Mouse (Mus musculus): ENCODE measurements at regions not wholly inside any gene's neighbourhood (a gene's known extent, or its start where the extent isn't known, plus 50 kb on each side); places are given as distances from the start of the nearest gene placed in this dataset.

- Histone ChIP-seq H3K9me3 (replicated peaks) (peaks cover 4% of the 10 kb centered on the region), H3K36me3 (no peaks in the 10 kb centered on the region), H3K4me3 (no peak overlapping the region), H3K27me3 (replicated peaks) (no peaks in the 10 kb centered on the region), H3K9ac (no peak overlapping the region), H3K4me2 (no peak overlapping the region), H3K4me1 (no peaks in the 10 kb centered on the region), H3K27ac (no peak overlapping the region)
- 71% methylated on average over 11 of the region's 11 CpGs for WGBS (ENCODE audit: insufficient replicate concordance)
- no peak for ATAC-seq
Measured at GRCm38 (mm10) chr5:106392213-106392612, 65.8 kb downstream of the Barhl2 start.

GRCm38 (mm10) chr5:106386621-106387020, 71.3 kb downstream of the Barhl2 start:
- no peaks in the 10 kb centered on the region for H3K4me1 ChIP-seq
- ATAC-seq = no peak
- no peak overlapping the region for H3K4me3 ChIP-seq
- no peak overlapping the region for H3K9ac ChIP-seq
- no peak overlapping the region for H3K4me2 ChIP-seq
- H3K9me3 ChIP-seq (replicated peaks) = peaks cover 4% of the 10 kb centered on the region
- no peaks in the 10 kb centered on the region for H3K36me3 ChIP-seq
- WGBS (ENCODE audit: insufficient replicate concordance) = 76% methylated on average over 7 of the region's 7 CpGs
- no peak overlapping the region for H3K27ac ChIP-seq
- no peaks in the 10 kb centered on the region for H3K27me3 ChIP-seq (replicated peaks)

- Histone ChIP-seq H3K27me3 (replicated peaks) (no peaks in the 10 kb centered on the region), H3K9me3 (replicated peaks) (peaks cover 4% of the 10 kb centered on the region), H3K4me2 (no peak overlapping the region), H3K27ac (no peak overlapping the region), H3K4me3 (no peak overlapping the region), H3K4me1 (no peaks in the 10 kb centered on the region), H3K9ac (no peak overlapping the region), H3K36me3 (no peaks in the 10 kb centered on the region)
- WGBS (ENCODE audit: insufficient replicate concordance) = 57% methylated on average over 8 of the region's 8 CpGs
- no peak for ATAC-seq
Measured at GRCm38 (mm10) chr5:106385838-106386237, 72.1 kb downstream of the Barhl2 start.

GRCm38 (mm10) chr5:106385219-106385618, 72.7 kb downstream of the Barhl2 start:
- ATAC-seq = no peak
- peaks cover 4% of the 10 kb centered on the region for H3K9me3 ChIP-seq (replicated peaks)
- H3K27me3 ChIP-seq (replicated peaks) = no peaks in the 10 kb centered on the region
- no peak overlapping the region for H3K27ac ChIP-seq
- H3K4me1 ChIP-seq = no peaks in the 10 kb centered on the region
- H3K4me3 ChIP-seq = no peak overlapping the region
- H3K4me2 ChIP-seq = no peak overlapping the region
- WGBS (ENCODE audit: insufficient replicate concordance) = 70% methylated on average over 6 of the region's 6 CpGs
- H3K9ac ChIP-seq = no peak overlapping the region
- no peaks in the 10 kb centered on the region for H3K36me3 ChIP-seq

GRCm38 (mm10) chr5:106384138-106384770, 73.7 kb downstream of the Barhl2 start:
- Histone ChIP-seq H3K9me3 (replicated peaks) (peaks cover 3% of the 10 kb centered on the region), H3K9ac (no peak overlapping the region), H3K36me3 (no peaks in the 10 kb centered on the region), H3K4me2 (no peak overlapping the region), H3K4me1 (no peaks in the 10 kb centered on the region), H3K4me3 (no peak overlapping the region), H3K27me3 (replicated peaks) (no peaks in the 10 kb centered on the region), H3K27ac (no peak overlapping the region)
- WGBS (ENCODE audit: insufficient replicate concordance) = 53% methylated on average over 6 of the region's 6 CpGs
- ATAC-seq = no peak

GRCm38 (mm10) chr5:106381919-106382318, 76.0 kb downstream of the Barhl2 start:
- Histone ChIP-seq H3K4me2 (no peak overlapping the region), H3K36me3 (no peaks in the 10 kb centered on the region), H3K4me3 (no peak overlapping the region), H3K27me3 (replicated peaks) (no peaks in the 10 kb centered on the region), H3K27ac (no peak overlapping the region), H3K9me3 (replicated peaks) (no peaks in the 10 kb centered on the region), H3K4me1 (no peaks in the 10 kb centered on the region), H3K9ac (no peak overlapping the region)
- 68% methylated on average over 3 of the region's 3 CpGs for WGBS (ENCODE audit: insufficient replicate concordance)
- no peak for ATAC-seq

GRCm38 (mm10) chr5:106380631-106381285, 77.2 kb downstream of the Barhl2 start:
- no peak overlapping the region for H3K27ac ChIP-seq
- 24% methylated on average over 9 of the region's 9 CpGs for WGBS (ENCODE audit: insufficient replicate concordance)
- no peak overlapping the region for H3K4me2 ChIP-seq
- no peak overlapping the region for H3K4me3 ChIP-seq
- no peaks in the 10 kb centered on the region for H3K27me3 ChIP-seq (replicated peaks)
- no peaks in the 10 kb centered on the region for H3K36me3 ChIP-seq
- no peaks in the 10 kb centered on the region for H3K4me1 ChIP-seq
- no peak overlapping the region for H3K9ac ChIP-seq
- ATAC-seq = no peak
- H3K9me3 ChIP-seq (replicated peaks) = no peaks in the 10 kb centered on the region

- ATAC-seq = no peak
- H3K36me3 ChIP-seq = no peaks in the 10 kb centered on the region
- H3K9ac ChIP-seq = no peak overlapping the region
- no peaks in the 10 kb centered on the region for H3K27me3 ChIP-seq (replicated peaks)
- 80% methylated on average over 25 of the region's 25 CpGs for WGBS (ENCODE audit: insufficient replicate concordance)
- no peaks in the 10 kb centered on the region for H3K9me3 ChIP-seq (replicated peaks)
- no peak overlapping the region for H3K4me3 ChIP-seq
- no peaks in the 10 kb centered on the region for H3K4me1 ChIP-seq
- no peak overlapping the region for H3K27ac ChIP-seq
- H3K4me2 ChIP-seq = no peak overlapping the region
Measured at GRCm38 (mm10) chr5:106376781-106377525, 81.0 kb downstream of the Barhl2 start.

- 36% methylated on average over 9 of the region's 9 CpGs for WGBS (ENCODE audit: insufficient replicate concordance)
- no peak for ATAC-seq
Measured at GRCm38 (mm10) chr5:106367831-106368230, 90.1 kb downstream of the Barhl2 start.

GRCm38 (mm10) chr5:106367312-106367711, 90.7 kb downstream of the Barhl2 start:
- H3K27ac ChIP-seq = no peak overlapping the region
- 52% methylated on average over 5 of the region's 5 CpGs for WGBS (ENCODE audit: insufficient replicate concordance)
- no peak overlapping the region for H3K9ac ChIP-seq
- ATAC-seq = no peak
- no peak overlapping the region for H3K4me3 ChIP-seq
- no peaks in the 10 kb centered on the region for H3K27me3 ChIP-seq (replicated peaks)
- no peaks in the 10 kb centered on the region for H3K9me3 ChIP-seq (replicated peaks)
- H3K36me3 ChIP-seq = no peaks in the 10 kb centered on the region
- no peaks in the 10 kb centered on the region for H3K4me1 ChIP-seq
- H3K4me2 ChIP-seq = no peak overlapping the region

More at GRCm38 (mm10) chr5:106367831-106368230, 90.1 kb downstream of the Barhl2 start:
- Histone ChIP-seq H3K9me3 (replicated peaks) (no peaks in the 10 kb centered on the region), H3K9ac (no peak overlapping the region), H3K4me1 (no peaks in the 10 kb centered on the region), H3K36me3 (no peaks in the 10 kb centered on the region), H3K4me2 (no peak overlapping the region), H3K4me3 (no peak overlapping the region), H3K27ac (no peak overlapping the region), H3K27me3 (replicated peaks) (no peaks in the 10 kb centered on the region)

- no peaks in the 10 kb centered on the region for H3K4me1 ChIP-seq
- H3K4me3 ChIP-seq = no peak overlapping the region
- ATAC-seq = no peak
- no peaks in the 10 kb centered on the region for H3K9me3 ChIP-seq (replicated peaks)
- 71% methylated on average over 7 of the region's 7 CpGs for WGBS (ENCODE audit: insufficient replicate concordance)
- H3K36me3 ChIP-seq = no peaks in the 10 kb centered on the region
- no peak overlapping the region for H3K27ac ChIP-seq
- H3K9ac ChIP-seq = no peak overlapping the region
- H3K27me3 ChIP-seq (replicated peaks) = no peaks in the 10 kb centered on the region
- no peak overlapping the region for H3K4me2 ChIP-seq
Measured at GRCm38 (mm10) chr5:106366006-106366405, 92.0 kb downstream of the Barhl2 start.

GRCm38 (mm10) chr5:106365094-106365493, 92.9 kb downstream of the Barhl2 start:
- Histone ChIP-seq H3K9ac (no peak overlapping the region), H3K4me2 (no peak overlapping the region), H3K27ac (no peak overlapping the region), H3K4me3 (no peak overlapping the region), H3K27me3 (replicated peaks) (no peaks in the 10 kb centered on the region), H3K9me3 (replicated peaks) (no peaks in the 10 kb centered on the region), H3K4me1 (no peaks in the 10 kb centered on the region), H3K36me3 (no peaks in the 10 kb centered on the region)
- ATAC-seq = no peak
- 37% methylated on average over 8 of the region's 8 CpGs for WGBS (ENCODE audit: insufficient replicate concordance)

All from liver, embryonic 12.5 days (tissue).